Mouse (Mus musculus): Measurements from ENCODE around the gene Gm42906. TPM values are rescaled to one million over a fixed set of nuclear protein-coding genes. Genes with fewer than 3 reads are reported as not detected.

Gene Gm42906
- polyA plus RNA-seq, 1 experiment from 2014 or later, result 0.66 TPM

- WGBS, result 13% methylated on average over 7 of the region's 7 CpGs
- Histone ChIP-seq H3K27ac (ENCODE audit: low read length) (peak overlapping the region; percentile 84), H3K4me2 (replicated peaks; ENCODE audit: low read depth, low read length) (no peak overlapping the region)
Observed at GRCm38 (mm10) chr5:151054100-151054742, 373.7 kb downstream of the Gm42906 start.

GRCm38 (mm10) chr5:151053190-151053589 lies 374.8 kb downstream of the Gm42906 start:
- H3K27me3 ChIP-seq (replicated peaks; ENCODE audit: insufficient read depth, low read length), result no peaks in the 10 kb centered on the region
- no peak overlapping the region for H3K9ac ChIP-seq (replicated peaks; ENCODE audit: low read depth)
- H3K4me2 ChIP-seq (replicated peaks; ENCODE audit: low read depth, low read length), result no peak overlapping the region
- H3K27ac ChIP-seq (ENCODE audit: low read length), result peak overlapping the region; percentile 84
- 49% methylated on average over 5 of the region's 5 CpGs for WGBS
- peaks cover 10% of the 10 kb centered on the region; the same call in 1 of the 2 replicates for H3K4me1 ChIP-seq (ENCODE audit: insufficient read depth, low read depth, low read length)
- H3K36me3 ChIP-seq (ENCODE audit: insufficient read depth, low read length), result peaks cover 39% of the 10 kb centered on the region
- no peaks in the 10 kb centered on the region for H3K9me3 ChIP-seq (ENCODE audit: low read length)
- DNase-seq (ENCODE audit: low spot score) (peak; percentile 74), ATAC-seq (peak; percentile 39; the same call in 1 of the 2 replicates)
- peak; percentile 53 for TF ChIP-seq CTCF (IDR thresholded peaks at IDR 0.05)
- peak; percentile 7; the same call in 1 of the 2 replicates for TF ChIP-seq EP300 (IDR thresholded peaks at IDR 0.05)
- no peak overlapping the region for H3K4me3 ChIP-seq (ENCODE audit: low read depth, low read length)

More at GRCm38 (mm10) chr5:151054100-151054742, 373.7 kb downstream of the Gm42906 start:
- Histone ChIP-seq H3K9ac (replicated peaks; ENCODE audit: low read depth) (no peak overlapping the region), H3K36me3 (ENCODE audit: insufficient read depth, low read length) (peaks cover 38% of the 10 kb centered on the region), H3K27me3 (replicated peaks; ENCODE audit: insufficient read depth, low read length) (no peaks in the 10 kb centered on the region), H3K9me3 (ENCODE audit: low read length) (no peaks in the 10 kb centered on the region), H3K4me3 (ENCODE audit: low read depth, low read length) (no peak overlapping the region), H3K4me1 (ENCODE audit: insufficient read depth, low read depth, low read length) (peaks cover 10% of the 10 kb centered on the region; the same call in 1 of the 2 replicates)
- peak; percentile 82 for ATAC-seq
- TF ChIP-seq EP300 (IDR thresholded peaks at IDR 0.05), result peak; percentile 96
- no peak for TF ChIP-seq CTCF (IDR thresholded peaks at IDR 0.05)
- DNase-seq (ENCODE audit: low spot score), result peak; percentile 78

- Histone ChIP-seq H3K9me3 (ENCODE audit: low read length) (no peaks in the 10 kb centered on the region), H3K27me3 (replicated peaks; ENCODE audit: insufficient read depth, low read length) (no peaks in the 10 kb centered on the region), H3K4me1 (ENCODE audit: insufficient read depth, low read depth, low read length) (peaks cover 9% of the 10 kb centered on the region; the same call in 1 of the 2 replicates), H3K27ac (ENCODE audit: low read length) (no peak overlapping the region), H3K4me2 (replicated peaks; ENCODE audit: low read depth, low read length) (no peak overlapping the region), H3K9ac (replicated peaks; ENCODE audit: low read depth) (no peak overlapping the region), H3K36me3 (ENCODE audit: insufficient read depth, low read length) (peaks cover 46% of the 10 kb centered on the region), H3K4me3 (ENCODE audit: low read depth, low read length) (no peak overlapping the region)
- ATAC-seq, result no peak
- 93% methylated on average over 8 of the region's 8 CpGs for WGBS
- no peak for DNase-seq (ENCODE audit: low spot score)
- TF ChIP-seq CTCF (IDR thresholded peaks at IDR 0.05) (no peak), EP300 (IDR thresholded peaks at IDR 0.05) (no peak)
Observed at GRCm38 (mm10) chr5:151052331-151052730, 375.6 kb downstream of the Gm42906 start.

GRCm38 (mm10) chr5:151047488-151047887 lies 380.5 kb downstream of the Gm42906 start:
- Histone ChIP-seq H3K9ac (replicated peaks; ENCODE audit: low read depth) (no peak overlapping the region), H3K4me2 (replicated peaks; ENCODE audit: low read depth, low read length) (no peak overlapping the region), H3K27ac (ENCODE audit: low read length) (peak overlapping the region; percentile 57), H3K27me3 (replicated peaks; ENCODE audit: insufficient read depth, low read length) (no peaks in the 10 kb centered on the region), H3K36me3 (ENCODE audit: insufficient read depth, low read length) (peaks cover 68% of the 10 kb centered on the region), H3K4me3 (ENCODE audit: low read depth, low read length) (no peak overlapping the region), H3K4me1 (ENCODE audit: insufficient read depth, low read depth, low read length) (no peaks in the 10 kb centered on the region), H3K9me3 (ENCODE audit: low read length) (no peaks in the 10 kb centered on the region)
- TF ChIP-seq EP300 (IDR thresholded peaks at IDR 0.05) (peak; percentile 33), CTCF (IDR thresholded peaks at IDR 0.05) (no peak)
- peak; percentile 67 for DNase-seq (ENCODE audit: low spot score)
- 53% methylated on average over 12 of the region's 12 CpGs for WGBS
- peak; percentile 74 for ATAC-seq

- TF ChIP-seq CTCF (IDR thresholded peaks at IDR 0.05) (no peak), EP300 (IDR thresholded peaks at IDR 0.05) (no peak)
- ATAC-seq, result peak; percentile 48
Observed at GRCm38 (mm10) chr5:151046917-151047316, 381.0 kb downstream of the Gm42906 start.

GRCm38 (mm10) chr5:151046131-151046530 lies 381.8 kb downstream of the Gm42906 start:
- H3K4me1 ChIP-seq (ENCODE audit: insufficient read depth, low read depth, low read length), result no peaks in the 10 kb centered on the region

More at GRCm38 (mm10) chr5:151046917-151047316, 381.0 kb downstream of the Gm42906 start:
- Histone ChIP-seq H3K9me3 (ENCODE audit: low read length) (no peaks in the 10 kb centered on the region), H3K4me3 (ENCODE audit: low read depth, low read length) (no peak overlapping the region), H3K27ac (ENCODE audit: low read length) (peak overlapping the region; percentile 43), H3K36me3 (ENCODE audit: insufficient read depth, low read length) (peaks cover 65% of the 10 kb centered on the region), H3K4me1 (ENCODE audit: insufficient read depth, low read depth, low read length) (no peaks in the 10 kb centered on the region), H3K4me2 (replicated peaks; ENCODE audit: low read depth, low read length) (no peak overlapping the region), H3K27me3 (replicated peaks; ENCODE audit: insufficient read depth, low read length) (no peaks in the 10 kb centered on the region), H3K9ac (replicated peaks; ENCODE audit: low read depth) (no peak overlapping the region)
- peak; percentile 53 for DNase-seq (ENCODE audit: low spot score)
- WGBS, result 57% methylated on average over 7 of the region's 7 CpGs

More at GRCm38 (mm10) chr5:151046131-151046530, 381.8 kb downstream of the Gm42906 start:
- no peaks in the 10 kb centered on the region for H3K27me3 ChIP-seq (replicated peaks; ENCODE audit: insufficient read depth, low read length)
- DNase-seq (ENCODE audit: low spot score), result no peak
- H3K36me3 ChIP-seq (ENCODE audit: insufficient read depth, low read length), result peaks cover 65% of the 10 kb centered on the region
- H3K27ac ChIP-seq (ENCODE audit: low read length), result no peak overlapping the region
- H3K9me3 ChIP-seq (ENCODE audit: low read length), result no peaks in the 10 kb centered on the region
- no peak for ATAC-seq
- H3K4me2 ChIP-seq (replicated peaks; ENCODE audit: low read depth, low read length), result no peak overlapping the region
- H3K9ac ChIP-seq (replicated peaks; ENCODE audit: low read depth), result no peak overlapping the region
- 88% methylated on average over 6 of the region's 6 CpGs for WGBS
- TF ChIP-seq EP300 (IDR thresholded peaks at IDR 0.05), result no peak
- H3K4me3 ChIP-seq (ENCODE audit: low read depth, low read length), result no peak overlapping the region

Data from lung, postnatal 0 days (tissue).